Mouse (Mus musculus): ENCODE data around the gene Ift80.

DNA sequence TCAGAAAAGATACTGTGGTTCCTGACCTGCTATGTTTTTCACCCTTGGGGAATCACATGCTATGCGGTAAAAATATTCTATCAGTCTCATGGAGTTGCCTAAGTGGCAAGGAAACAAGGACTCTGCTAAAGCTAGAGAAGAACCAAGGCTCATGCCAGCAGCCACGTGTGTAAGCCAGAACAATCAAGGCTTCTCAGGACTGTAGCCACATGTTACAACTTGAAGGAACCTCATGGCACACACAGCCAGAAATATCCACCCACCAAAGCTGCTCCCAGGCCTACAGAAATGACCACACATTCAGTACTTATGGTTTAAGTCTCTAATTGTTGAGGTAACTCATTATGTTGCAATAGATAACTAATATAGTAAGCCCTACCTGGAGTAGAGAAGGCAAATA, 17.8 kb downstream of the Ift80 start:
- TF ChIP-seq CTCF (IDR thresholded peaks at IDR 0.05; ENCODE audit: low read depth) (no peak), EP300 (IDR thresholded peaks at IDR 0.05; ENCODE audit: low read depth) (no peak)

All from liver, postnatal 0 days (tissue).